Mouse (Mus musculus) midbrain, embryonic 10.5 days (tissue): Measurements from ENCODE around the gene Kif26b. TPM values are rescaled to one million over a fixed set of nuclear protein-coding genes. Genes with fewer than 3 reads are reported as not detected.

ENCODE experiments used
- DNase-seq: peaks from one replicate; pipeline ENCODE4 v3.0.0-alpha.2; 2017; ENCODE audit warnings: low spot score
- H3K27ac ChIP-seq: fragments of 300-500 bp; sonication (generic); replicated peaks from 2 replicates; pipeline ENCODE4 v1.5.1; 2016; ENCODE audit warnings: mild to moderate bottlenecking
- H3K27me3 ChIP-seq: fragments of 300-500 bp; sonication (generic); 2 replicates; pipeline ENCODE4 v1.6.1; 2016; ENCODE audit warnings: low read depth, mild to moderate bottlenecking; ENCODE audit not compliant: poor library complexity, severe bottlenecking
- H3K36me3 ChIP-seq: fragments of 300-500 bp; sonication (generic); 2 replicates; pipeline ENCODE4 v1.6.1; 2016; ENCODE audit warnings: mild to moderate bottlenecking, moderate library complexity
- H3K4me1 ChIP-seq: fragments of 300-500 bp; sonication (generic); 2 replicates; pipeline ENCODE4 v1.6.1; 2016
- H3K4me3 ChIP-seq: fragments of 300-500 bp; sonication (generic); 2 replicates; pipeline ENCODE4 v1.5.1; 2016; ENCODE audit warnings: mild to moderate bottlenecking, moderate library complexity
- H3K9me3 ChIP-seq: fragments of 300-500 bp; sonication (generic); replicated peaks from 2 replicates; pipeline ENCODE4 v1.6.1; 2016; ENCODE audit warnings: mild to moderate bottlenecking
- WGBS: fragments of 180-500 bp; shearing (Covaris S2); methylation state at CpG from one replicate; pipeline ENCODE4 v1.1.7; 2016; 5-methylcytosine and 5-hydroxymethylcytosine counted together
- polyA plus RNA-seq: library from polyadenylated mRNA; unstranded; fragments of >200 nt; fragmentation: Nextera tagmentation; extraction: Ambion mirVana; gene quantifications from 2 replicates; pipeline ENCODE4 v1.2.1, GENCODE M21; 2016

The Kif26b gene
- polyA plus RNA-seq, 1 experiment from 2014 or later = 3.3 TPM

- WGBS = 53% methylated on average over 7 of the region's 8 CpGs
- H3K4me3 ChIP-seq = no peak overlapping the region
- peaks cover 12% of the 10 kb centered on the region for H3K4me1 ChIP-seq
- no peak overlapping the region for H3K27ac ChIP-seq
- no peak for DNase-seq
- no peaks in the 10 kb centered on the region for H3K27me3 ChIP-seq
- H3K36me3 ChIP-seq = no peaks in the 10 kb centered on the region
- no peaks in the 10 kb centered on the region for H3K9me3 ChIP-seq
These were observed 15.0 kb upstream of the Kif26b start for GRCm38 (mm10) chr1:178513954-178514353.

- no peak for DNase-seq
- WGBS = 90% methylated on average over 2 of the region's 2 CpGs
- no peak overlapping the region for H3K27ac ChIP-seq
- H3K9me3 ChIP-seq = no peaks in the 10 kb centered on the region
- no peaks in the 10 kb centered on the region for H3K27me3 ChIP-seq
- no peaks in the 10 kb centered on the region for H3K36me3 ChIP-seq
- peaks cover 12% of the 10 kb centered on the region for H3K4me1 ChIP-seq
- no peak overlapping the region for H3K4me3 ChIP-seq
These were observed 13.1 kb upstream of the Kif26b start for GRCm38 (mm10) chr1:178515839-178516238.

- Histone ChIP-seq H3K4me3 (no peak overlapping the region), H3K27ac (no peak overlapping the region), H3K36me3 (no peaks in the 10 kb centered on the region), H3K27me3 (peaks cover 2% of the 10 kb centered on the region), H3K9me3 (no peaks in the 10 kb centered on the region), H3K4me1 (peaks cover 2% of the 10 kb centered on the region)
- 93% methylated on average over 5 of the region's 5 CpGs for WGBS
- no peak for DNase-seq
These were observed 6.5 kb upstream of the Kif26b start for GRCm38 (mm10) chr1:178522389-178522788.

DNA sequence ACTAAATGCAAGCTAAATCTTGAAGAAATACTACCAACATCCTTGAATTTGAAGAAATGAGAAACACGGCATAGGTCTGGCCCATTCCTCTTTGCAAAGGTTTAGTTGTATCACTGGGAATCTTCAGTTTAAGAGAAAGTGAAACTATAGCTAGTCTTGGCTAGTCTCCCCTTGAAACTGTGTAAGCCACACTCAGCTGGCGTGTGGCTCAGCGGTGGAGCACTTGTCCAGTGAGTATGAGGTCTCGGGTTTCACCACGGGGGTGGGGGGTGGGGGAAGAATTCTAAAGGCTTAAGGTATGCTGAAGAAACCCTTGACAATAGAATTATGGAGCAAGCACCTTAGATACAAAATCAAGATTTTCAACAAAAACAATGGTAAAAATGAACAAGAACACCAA, 5.8 kb upstream of the Kif26b start:
- 64% methylated on average over 5 of the region's 5 CpGs for WGBS
- H3K4me1 ChIP-seq = peaks cover 10% of the 10 kb centered on the region
- no peaks in the 10 kb centered on the region for H3K36me3 ChIP-seq
- H3K9me3 ChIP-seq = no peaks in the 10 kb centered on the region
- H3K27me3 ChIP-seq = peaks cover 10% of the 10 kb centered on the region
- H3K27ac ChIP-seq = no peak overlapping the region
- no peak overlapping the region for H3K4me3 ChIP-seq
- DNase-seq = no peak

- peak overlapping the region; percentile 75 for H3K4me3 ChIP-seq
- H3K9me3 ChIP-seq = no peaks in the 10 kb centered on the region
- peak; percentile 86 for DNase-seq
- peaks cover 49% of the 10 kb centered on the region for H3K27me3 ChIP-seq
- WGBS = under 1% methylated on average over 21 of the region's 21 CpGs
- H3K27ac ChIP-seq = no peak overlapping the region
- peaks cover 38% of the 10 kb centered on the region for H3K4me1 ChIP-seq
- no peaks in the 10 kb centered on the region for H3K36me3 ChIP-seq
These were observed 1.8 kb upstream of the Kif26b start for GRCm38 (mm10) chr1:178527185-178527546.

DNA sequence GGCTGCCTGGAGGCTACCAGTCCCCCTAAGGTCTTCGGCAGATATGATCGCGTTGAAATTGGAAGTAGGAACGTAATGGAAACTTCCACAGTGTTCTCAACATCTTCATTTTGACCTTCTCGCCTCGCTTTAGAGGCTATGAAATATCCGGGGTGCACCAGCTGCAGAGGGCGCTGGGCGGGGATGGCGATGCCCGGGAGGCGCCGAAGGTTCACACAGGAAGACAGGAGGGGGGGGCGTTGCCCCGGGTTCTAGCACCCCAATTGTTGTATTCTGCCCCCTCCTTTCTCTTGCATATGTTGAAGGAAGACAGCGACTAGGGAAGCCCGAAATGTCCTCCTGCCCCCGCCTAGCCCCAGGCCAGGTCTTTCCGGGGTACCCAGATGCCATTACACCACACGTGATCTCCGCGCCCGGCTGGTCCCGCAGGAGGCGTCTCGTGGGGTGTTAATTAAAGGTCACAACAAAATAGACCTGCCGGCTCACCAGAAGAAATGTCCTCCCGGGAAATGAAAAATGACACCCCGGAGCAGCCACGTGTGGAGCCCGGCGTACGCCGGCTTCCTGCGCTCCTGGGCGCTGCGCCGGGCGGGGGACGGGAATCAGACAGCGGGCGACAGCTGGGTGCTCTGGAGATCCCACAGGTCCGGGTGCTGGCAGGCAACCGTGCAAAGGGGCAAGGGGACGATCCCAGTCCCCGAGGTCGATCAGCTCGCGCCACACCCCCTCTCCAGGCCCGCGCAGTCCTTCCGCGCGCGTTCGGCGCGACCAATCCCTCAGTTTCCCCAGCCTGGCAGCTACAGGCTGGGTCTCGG, 1.2 kb upstream of the Kif26b start:
- no peaks in the 10 kb centered on the region for H3K9me3 ChIP-seq
- DNase-seq = peak; percentile 51
- H3K27ac ChIP-seq = peak overlapping the region; percentile 79
- peak overlapping the region; percentile 75 for H3K4me3 ChIP-seq
- WGBS = under 1% methylated on average over 59 of the region's 59 CpGs
- H3K4me1 ChIP-seq = peaks cover 38% of the 10 kb centered on the region
- no peaks in the 10 kb centered on the region for H3K36me3 ChIP-seq
- H3K27me3 ChIP-seq = peaks cover 55% of the 10 kb centered on the region

- peaks cover 38% of the 10 kb centered on the region for H3K4me1 ChIP-seq
- H3K4me3 ChIP-seq = peak overlapping the region; percentile 75
- H3K36me3 ChIP-seq = no peaks in the 10 kb centered on the region
- peak overlapping the region; percentile 79 for H3K27ac ChIP-seq
- peaks cover 55% of the 10 kb centered on the region for H3K27me3 ChIP-seq
- no peaks in the 10 kb centered on the region for H3K9me3 ChIP-seq
- peak; percentile 56 for DNase-seq
- WGBS = under 1% methylated on average over 38 of the region's 38 CpGs
These were observed 781 bp downstream of the Kif26b start for GRCm38 (mm10) chr1:178529512-178530300.

DNA sequence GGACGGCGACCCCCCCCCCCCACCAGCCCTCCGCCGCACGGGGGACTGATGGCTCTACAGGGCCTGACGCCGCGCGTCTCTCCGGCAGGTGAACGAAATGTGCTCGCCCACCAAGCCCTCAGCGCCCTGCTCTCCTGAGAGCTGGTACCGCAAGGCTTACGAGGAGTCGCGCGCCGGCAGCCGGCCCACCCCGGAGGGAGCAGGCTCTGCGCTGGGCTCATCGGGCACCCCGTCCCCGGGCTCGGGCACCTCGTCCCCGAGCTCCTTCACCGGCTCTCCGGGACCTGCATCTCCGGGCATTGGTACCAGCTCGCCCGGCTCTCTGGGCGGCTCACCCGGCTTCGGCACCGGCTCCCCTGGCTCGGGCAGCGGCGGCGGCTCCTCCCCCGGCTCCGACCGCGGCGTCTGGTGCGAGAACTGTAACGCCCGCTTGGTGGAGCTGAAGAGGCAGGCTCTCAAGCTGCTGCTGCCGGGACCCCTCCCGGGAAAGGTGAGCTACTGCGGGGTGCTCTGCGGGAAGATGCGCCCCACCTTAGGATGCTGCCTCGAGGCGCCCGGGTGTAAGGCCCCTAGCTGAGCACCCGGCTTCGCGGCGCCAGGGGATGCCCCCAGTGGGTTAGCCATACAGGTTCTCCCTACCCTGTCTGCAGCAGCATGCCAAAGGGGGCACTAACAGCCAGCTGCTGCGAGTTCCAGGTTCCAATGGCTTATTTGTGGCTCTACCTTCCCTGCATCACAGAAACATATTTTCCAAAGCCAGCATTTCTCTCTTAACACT, 1.6 kb downstream of the Kif26b start:
- peak overlapping the region; percentile 75 for H3K4me3 ChIP-seq
- H3K4me1 ChIP-seq = peaks cover 38% of the 10 kb centered on the region
- under 1% methylated on average over 62 of the region's 62 CpGs for WGBS
- 0 out of 2 replicates have a peak, but pooled peaks cover 2% of the 10 kb centered on the region for H3K36me3 ChIP-seq
- peaks cover 55% of the 10 kb centered on the region for H3K27me3 ChIP-seq
- DNase-seq = peak; percentile 87
- peak overlapping the region; percentile 79 for H3K27ac ChIP-seq
- H3K9me3 ChIP-seq = 0 out of 2 replicates have a peak, but pooled peaks cover 4% of the 10 kb centered on the region

- Histone ChIP-seq H3K4me3 (no peak overlapping the region), H3K4me1 (no peaks in the 10 kb centered on the region; the same call in 1 of the 2 replicates), H3K9me3 (peaks cover 4% of the 10 kb centered on the region; the same call in 1 of the 2 replicates), H3K27me3 (no peaks in the 10 kb centered on the region), H3K27ac (no peak overlapping the region), H3K36me3 (no peaks in the 10 kb centered on the region)
- no peak for DNase-seq
- WGBS = 86% methylated on average over 10 of the region's 10 CpGs
These were observed 11.3 kb downstream of the Kif26b start for GRCm38 (mm10) chr1:178540247-178540646.

- 93% methylated on average over 5 of the region's 5 CpGs for WGBS
- H3K4me3 ChIP-seq = no peak overlapping the region
- H3K4me1 ChIP-seq = no peaks in the 10 kb centered on the region; the same call in 1 of the 2 replicates
These were observed 13.5 kb downstream of the Kif26b start for GRCm38 (mm10) chr1:178542415-178542814.

GRCm38 (mm10) chr1:178542990-178543944, 14.3 kb downstream of the Kif26b start:
- 94% methylated on average over 8 of the region's 8 CpGs for WGBS
- H3K27ac ChIP-seq = no peak overlapping the region
- H3K4me1 ChIP-seq = no peaks in the 10 kb centered on the region; the same call in 1 of the 2 replicates
- no peak overlapping the region for H3K4me3 ChIP-seq
- no peaks in the 10 kb centered on the region for H3K36me3 ChIP-seq
- no peaks in the 10 kb centered on the region for H3K27me3 ChIP-seq
- no peaks in the 10 kb centered on the region; the same call in 1 of the 2 replicates for H3K9me3 ChIP-seq
- DNase-seq = no peak

More at GRCm38 (mm10) chr1:178542415-178542814, 13.5 kb downstream of the Kif26b start:
- no peaks in the 10 kb centered on the region for H3K27me3 ChIP-seq
- DNase-seq = no peak
- no peak overlapping the region for H3K27ac ChIP-seq
- H3K9me3 ChIP-seq = no peaks in the 10 kb centered on the region; the same call in 1 of the 2 replicates
- H3K36me3 ChIP-seq = no peaks in the 10 kb centered on the region
